Comparison of ENCODE assay signal across 17 mouse cellular contexts in genomic region chr8:126756300-126757097, GRCm38 (mm10).
DNase-seq lines count a peak whose midpoint lies in the region; ATAC-seq and TF ChIP-seq lines count a peak whose summit lies in the region.
"Had no signal": no experiment of that assay in that cellular context is flagged by ENCODE, and none has a peak within 500 bp of the region (broad histone marks: within the 10 kb centered on the region; RNA-seq: fewer than 3 reads in every experiment).

No protein-coding gene starts in this region.

- 73% methylated on average over 8 of the region's 8 CpGs for WGBS in kidney, adult 2 months
- 84% methylated on average over 8 of the region's 8 CpGs for WGBS in midbrain, embryonic 11.5 days
- WGBS in midbrain, postnatal 0 days, result 74% methylated on average over 8 of the region's 8 CpGs
- 67% methylated on average over 8 of the region's 8 CpGs for WGBS in stomach, postnatal 0 days

- H3K4me1 ChIP-seq in kidney, adult 2 months (ENCODE audit: control insufficient read depth, insufficient read depth, low read length), result peaks cover 5% of the 10 kb centered on the region; the same call in 1 of the 2 replicates
- H3K4me1 ChIP-seq in midbrain, embryonic 11.5 days (ENCODE audit: control insufficient read depth, insufficient read depth, low read length), result no peaks in the 10 kb centered on the region
- no peaks in the 10 kb centered on the region for H3K4me1 ChIP-seq in midbrain, postnatal 0 days (ENCODE audit: insufficient read depth, low read length)
- H3K4me1 ChIP-seq in bone marrow macrophage, adult 2 months (ENCODE audit: control insufficient read depth, insufficient read depth, low read length), result peaks cover 65% of the 10 kb centered on the region
- 0 out of 2 replicates have a peak, but pooled peaks cover under 1% of the 10 kb centered on the region for H3K4me1 ChIP-seq in stomach, postnatal 0 days (replicated peaks; ENCODE audit: control insufficient read depth, insufficient read depth)

- no peak for TF ChIP-seq CTCF in kidney, adult 2 months (conservative IDR thresholded peaks at IDR 0.05; ENCODE audit: insufficient read depth, insufficient read length, low read depth, low read length)
- no peak for TF ChIP-seq CTCF in midbrain, postnatal 0 days (IDR thresholded peaks at IDR 0.05)
- no peak for TF ChIP-seq CTCF in bone marrow macrophage, adult 2 months (IDR thresholded peaks at IDR 0.05; ENCODE audit: low read depth, low read length)
- TF ChIP-seq CTCF in stomach, postnatal 0 days (IDR thresholded peaks at IDR 0.05; ENCODE audit: low read depth), result no peak

- DNase-seq in kidney, adult 2 months, result peak; percentile 35
- DNase-seq in kidney, adult 9 months, result no peak
- DNase-seq in midbrain, embryonic 11.5 days (ENCODE audit: low spot score, missing footprints), result peak; percentile 80
- no peak for DNase-seq in midbrain, postnatal 0 days (ENCODE audit: low spot score)
- no peak for DNase-seq in stomach, postnatal 0 days (ENCODE audit: low spot score)
- no peak for DNase-seq in urinary bladder, postnatal 25 days (ENCODE audit: low spot score)
- DNase-seq: adrenal gland, postnatal 14 days; cerebellum, adult 8-10 months; forebrain, postnatal 0 days; kidney, adult 8-10 months; kidney, postnatal 36 days had no signal

- no peaks in the 10 kb centered on the region for H3K9me3 ChIP-seq in midbrain, embryonic 11.5 days (ENCODE audit: control insufficient read depth, low read length)
- H3K9me3 ChIP-seq in midbrain, postnatal 0 days (ENCODE audit: low read length), result no peaks in the 10 kb centered on the region
- no peaks in the 10 kb centered on the region for H3K9me3 ChIP-seq in stomach, postnatal 0 days (ENCODE audit: control insufficient read depth, low read length)
- H3K9me3 ChIP-seq: embryonic facial prominence, embryonic 13.5 days; hindbrain, embryonic 10.5 days; liver, embryonic 12.5 days; midbrain, embryonic 12.5 days had no signal

- no peak overlapping the region for H3K9ac ChIP-seq in midbrain, embryonic 11.5 days (ENCODE audit: low read length)
- H3K9ac ChIP-seq in midbrain, postnatal 0 days (replicated peaks; ENCODE audit: low read length, poor library complexity, severe bottlenecking), result no peak overlapping the region
- no peak overlapping the region for H3K9ac ChIP-seq in stomach, postnatal 0 days (ENCODE audit: low read length)
- H3K9ac ChIP-seq: embryonic facial prominence, embryonic 13.5 days; forebrain, postnatal 0 days; liver, embryonic 12.5 days; midbrain, embryonic 12.5 days had no signal

- no peak overlapping the region for H3K27ac ChIP-seq in kidney, adult 2 months (ENCODE audit: insufficient read depth, low read depth, low read length)
- no peak overlapping the region for H3K27ac ChIP-seq in midbrain, embryonic 11.5 days (ENCODE audit: low read depth, low read length)
- H3K27ac ChIP-seq in midbrain, postnatal 0 days (ENCODE audit: low read depth, low read length), result no peak overlapping the region
- peak overlapping the region; percentile 83 for H3K27ac ChIP-seq in bone marrow macrophage, adult 2 months (ENCODE audit: insufficient read depth, low read depth, low read length)
- peak overlapping the region; percentile 13; the same call in 1 of the 2 replicates for H3K27ac ChIP-seq in stomach, postnatal 0 days (replicated peaks)
- H3K27ac ChIP-seq: embryonic facial prominence, embryonic 13.5 days; hindbrain, embryonic 10.5 days; liver, embryonic 12.5 days; midbrain, embryonic 12.5 days had no signal

- TF ChIP-seq EP300 in stomach, postnatal 0 days (optimal IDR thresholded peaks at IDR 0.05), result no peak

- H3K4me2 ChIP-seq in midbrain, embryonic 11.5 days, result no peak overlapping the region
- H3K4me2 ChIP-seq in midbrain, postnatal 0 days (ENCODE audit: low read depth, low read length, poor library complexity, severe bottlenecking), result no peak overlapping the region
- H3K4me2 ChIP-seq in stomach, postnatal 0 days (replicated peaks; ENCODE audit: low read depth), result no peak overlapping the region
- H3K4me2 ChIP-seq: embryonic facial prominence, embryonic 13.5 days; liver, embryonic 12.5 days; midbrain, embryonic 12.5 days had no signal

- TF ChIP-seq POLR2A in kidney, adult 2 months (IDR thresholded peaks at IDR 0.05; ENCODE audit: low read depth, low read length), result no peak
- no peak for TF ChIP-seq POLR2A in bone marrow macrophage, adult 2 months (IDR thresholded peaks at IDR 0.05; ENCODE audit: borderline replicate concordance, low read depth, low read length)

- H3K27me3 ChIP-seq in kidney, adult 2 months (replicated peaks; ENCODE audit: control insufficient read depth, insufficient read depth, low read length), result no peaks in the 10 kb centered on the region
- H3K27me3 ChIP-seq in midbrain, embryonic 11.5 days (ENCODE audit: control insufficient read depth, insufficient read depth, low read length), result no peaks in the 10 kb centered on the region
- H3K27me3 ChIP-seq in midbrain, postnatal 0 days (ENCODE audit: insufficient read depth, low read length), result no peaks in the 10 kb centered on the region
- no peaks in the 10 kb centered on the region for H3K27me3 ChIP-seq in stomach, postnatal 0 days (ENCODE audit: control insufficient read depth, insufficient read depth, low read length)
- H3K27me3 ChIP-seq: embryonic facial prominence, embryonic 13.5 days; liver, embryonic 12.5 days; midbrain, embryonic 12.5 days had no signal

- H3K36me3 ChIP-seq in kidney, adult 2 months (ENCODE audit: control insufficient read depth, insufficient read depth, low read length), result no peaks in the 10 kb centered on the region
- H3K36me3 ChIP-seq in midbrain, embryonic 11.5 days (ENCODE audit: control insufficient read depth, insufficient read depth, low read length), result no peaks in the 10 kb centered on the region
- H3K36me3 ChIP-seq in midbrain, postnatal 0 days (ENCODE audit: insufficient read depth, low read length), result no peaks in the 10 kb centered on the region
- no peaks in the 10 kb centered on the region for H3K36me3 ChIP-seq in stomach, postnatal 0 days (ENCODE audit: control insufficient read depth, insufficient read depth, low read length)
- H3K36me3 ChIP-seq: embryonic facial prominence, embryonic 13.5 days; hindbrain, embryonic 10.5 days; liver, embryonic 12.5 days; midbrain, embryonic 12.5 days had no signal

- H3K4me3 ChIP-seq in kidney, adult 2 months (ENCODE audit: insufficient read depth, low read depth, low read length), result no peak overlapping the region
- H3K4me3 ChIP-seq in midbrain, embryonic 11.5 days (ENCODE audit: low read depth, low read length), result no peak overlapping the region
- H3K4me3 ChIP-seq in midbrain, postnatal 0 days (ENCODE audit: low read depth, low read length), result no peak overlapping the region
- H3K4me3 ChIP-seq in bone marrow macrophage, adult 2 months (ENCODE audit: insufficient read depth, low read length), result no peak overlapping the region
- no peak overlapping the region for H3K4me3 ChIP-seq in stomach, postnatal 0 days (ENCODE audit: low read depth, low read length)
- H3K4me3 ChIP-seq: embryonic facial prominence, embryonic 13.5 days; hindbrain, embryonic 10.5 days; liver, embryonic 12.5 days; midbrain, embryonic 12.5 days; myocyte had no signal

- ATAC-seq in midbrain, embryonic 11.5 days (ENCODE audit: low FRiP score), result no peak
- ATAC-seq in midbrain, postnatal 0 days (ENCODE audit: low FRiP score), result no peak
- no peak for ATAC-seq in stomach, postnatal 0 days (ENCODE audit: low FRiP score, low TSS enrichment)
- ATAC-seq: forebrain, postnatal 0 days; liver, embryonic 12.5 days had no signal

Comparison
In these comparisons a context has a peak if more than half of its experiments do, and no peak if none do; other contexts are left out.
1. DNase-seq: peak in kidney, adult 2 months (single experiment) and midbrain, embryonic 11.5 days (single experiment); none in kidney, adult 9 months (single experiment), midbrain, postnatal 0 days (single experiment), stomach, postnatal 0 days (single experiment) and urinary bladder, postnatal 25 days (single experiment).
2. H3K27ac ChIP-seq: peak in bone marrow macrophage, adult 2 months (single experiment) and stomach, postnatal 0 days (single experiment); none in kidney, adult 2 months (single experiment), midbrain, embryonic 11.5 days (single experiment) and midbrain, postnatal 0 days (single experiment).